Mouse (Mus musculus): ENCODE measurements around the gene Gpr108. TPM values are rescaled to one million over a fixed set of nuclear protein-coding genes. Genes with fewer than 3 reads are reported as not detected.

The Gpr108 gene
- total RNA-seq, 2 experiments from 2014 or later = 6.3 to 17.5 TPM

- no peak for ATAC-seq (replicated peaks; ENCODE audit: low FRiP score, poor library complexity, severe bottlenecking)
Observed at GRCm38 (mm10) chr17:57219167-57219883, 28.9 kb downstream of the Gpr108 start.

- no peak for ATAC-seq (replicated peaks; ENCODE audit: low FRiP score, poor library complexity, severe bottlenecking)
Observed at GRCm38 (mm10) chr17:57218335-57218900, 29.8 kb downstream of the Gpr108 start.

DNA sequence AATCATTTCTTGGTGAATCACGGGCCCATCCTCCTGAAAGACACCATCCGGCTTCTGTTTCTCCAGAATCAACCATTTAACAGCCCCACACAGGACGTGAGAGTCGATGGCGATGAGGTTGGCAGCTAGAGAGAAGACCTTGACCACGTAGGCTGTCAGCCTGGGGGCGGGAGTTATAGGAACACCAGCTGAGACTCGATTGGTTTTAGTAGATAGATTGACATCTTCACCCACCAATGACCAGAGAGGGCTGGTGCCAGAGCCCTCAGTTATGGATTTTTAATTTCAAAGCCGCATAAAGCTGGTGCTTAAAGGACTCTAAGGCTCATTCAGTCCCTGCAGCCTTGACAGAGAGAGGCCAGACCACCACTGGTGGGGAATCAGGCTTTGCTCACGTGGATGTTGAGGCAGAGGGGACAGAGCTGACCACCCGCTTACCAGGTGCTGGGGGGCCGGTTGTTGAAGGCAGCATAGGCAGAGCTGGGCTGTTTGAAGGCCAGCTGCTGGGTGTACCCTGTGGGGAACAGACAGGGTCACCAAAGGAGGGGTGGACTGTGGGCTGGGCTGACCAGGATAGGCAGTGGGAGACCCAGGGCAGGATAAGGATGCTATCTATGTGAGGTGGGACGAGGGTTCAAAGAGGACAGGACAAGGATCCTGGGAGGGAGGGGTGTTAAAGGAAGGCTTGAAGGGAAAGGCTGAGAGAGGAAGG, 33.4 kb downstream of the Gpr108 start:
- no peak for ATAC-seq (replicated peaks; ENCODE audit: low FRiP score, poor library complexity, severe bottlenecking)

GRCm38 (mm10) chr17:57211501-57211900, 36.7 kb downstream of the Gpr108 start:
- no peak for ATAC-seq (replicated peaks; ENCODE audit: low FRiP score, poor library complexity, severe bottlenecking)

- ATAC-seq (replicated peaks; ENCODE audit: low FRiP score, poor library complexity, severe bottlenecking) = no peak
Observed at GRCm38 (mm10) chr17:57209330-57209729, 38.9 kb downstream of the Gpr108 start.

DNA sequence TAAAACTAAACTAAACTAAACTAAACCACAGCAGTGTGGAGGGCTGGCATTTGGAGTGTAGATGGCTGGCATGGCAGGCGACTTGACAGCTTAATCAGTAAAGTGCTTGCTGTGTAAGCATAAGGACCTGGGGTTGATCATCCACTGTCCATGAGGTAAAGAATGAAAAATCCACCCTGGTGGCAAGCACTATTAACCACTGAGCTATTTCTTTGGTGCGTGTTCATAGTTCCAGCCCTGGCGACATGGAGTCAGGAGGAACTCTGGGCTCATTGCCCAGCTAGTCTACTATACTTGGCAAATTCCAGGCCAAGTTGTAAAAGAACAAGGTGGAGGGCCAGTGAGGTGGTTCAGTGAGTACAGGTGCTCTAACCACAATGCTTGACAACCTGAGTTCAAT, 40.3 kb downstream of the Gpr108 start:
- ATAC-seq (replicated peaks; ENCODE audit: low FRiP score, poor library complexity, severe bottlenecking) = no peak

GRCm38 (mm10) chr17:57201841-57202724, 46.2 kb downstream of the Gpr108 start:
- ATAC-seq (replicated peaks; ENCODE audit: low FRiP score, poor library complexity, severe bottlenecking) = no peak

DNA sequence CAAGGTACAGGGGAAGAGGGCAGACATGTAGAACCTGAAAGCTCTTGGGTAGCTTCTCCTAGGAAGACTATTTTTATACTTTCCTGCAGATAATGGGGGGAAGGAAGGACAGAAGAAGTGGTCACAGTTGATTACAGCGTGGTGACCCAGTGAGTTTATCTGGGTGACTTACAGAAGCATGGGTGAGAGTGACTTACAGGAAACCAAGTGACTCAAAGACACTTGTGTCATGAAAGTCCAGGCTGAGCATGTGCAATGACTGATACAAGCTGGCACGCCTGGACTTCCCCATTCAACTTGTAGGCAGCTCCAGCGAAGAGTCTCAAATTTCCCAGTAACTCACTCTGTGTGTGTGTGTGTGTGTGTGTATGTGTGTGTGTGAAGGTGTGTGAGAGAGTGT, 50.0 kb downstream of the Gpr108 start:
- ATAC-seq (replicated peaks; ENCODE audit: low FRiP score, poor library complexity, severe bottlenecking) = no peak

- no peak for ATAC-seq (replicated peaks; ENCODE audit: low FRiP score, poor library complexity, severe bottlenecking)
Observed at GRCm38 (mm10) chr17:57195326-57196010, 52.8 kb downstream of the Gpr108 start.

DNA sequence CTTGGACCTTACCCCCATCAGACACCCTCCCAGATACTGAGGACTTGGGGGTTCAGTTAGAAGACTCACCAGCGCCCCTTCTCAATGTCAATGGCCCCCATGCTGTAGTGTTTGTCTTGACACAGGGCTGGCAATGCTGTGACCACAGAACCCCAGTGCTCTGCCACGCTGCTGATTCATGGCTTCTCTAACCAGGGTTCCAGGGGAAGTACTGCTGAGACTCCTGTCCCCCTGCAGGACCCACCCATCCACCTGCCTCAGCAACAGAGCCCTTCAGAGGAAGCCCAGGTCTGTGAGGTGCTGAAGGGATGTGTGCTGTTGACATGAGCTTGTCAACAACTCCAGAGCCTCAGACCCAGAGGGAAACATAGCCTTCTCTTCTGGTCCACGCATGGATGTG, 53.5 kb downstream of the Gpr108 start:
- no peak for ATAC-seq (replicated peaks; ENCODE audit: low FRiP score, poor library complexity, severe bottlenecking)

GRCm38 (mm10) chr17:57194041-57194507, 54.2 kb downstream of the Gpr108 start, which contains the start of gene Tnfsf14:
Gene Tnfsf14 (minus strand): TSS chr17:57194177.
- no peak for ATAC-seq (replicated peaks; ENCODE audit: low FRiP score, poor library complexity, severe bottlenecking)

DNA sequence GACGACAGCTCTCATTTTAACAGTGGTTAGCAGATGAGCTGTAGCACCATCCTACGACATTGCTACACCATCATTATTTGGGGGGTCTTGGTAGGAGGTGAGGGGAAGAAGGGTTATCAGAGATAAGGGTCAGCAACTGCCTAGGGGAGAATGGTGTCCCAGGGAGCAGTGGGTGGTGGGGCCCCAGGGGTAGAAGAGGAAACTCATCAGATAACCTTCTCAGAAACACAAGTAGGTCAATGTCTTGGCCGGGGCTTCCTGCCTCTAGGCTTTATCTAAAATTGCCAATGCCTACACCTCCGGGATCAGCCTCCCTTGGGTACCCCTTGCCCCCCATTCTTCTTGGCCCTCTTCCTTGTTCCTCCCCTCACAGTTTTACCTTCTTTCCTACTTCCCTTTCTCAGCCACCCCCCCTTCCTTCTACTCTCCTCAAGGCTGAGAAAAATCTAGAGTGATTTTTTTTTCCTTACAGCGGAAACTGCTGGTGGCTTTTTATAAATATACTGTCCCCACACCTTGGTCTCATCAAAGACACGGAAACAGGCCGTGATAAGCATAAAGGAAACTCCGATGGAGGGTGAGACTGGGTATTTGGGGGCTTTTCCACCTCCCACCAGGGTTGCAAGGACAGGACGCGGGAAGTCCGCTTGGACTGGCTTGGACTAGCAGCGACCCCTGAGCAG, 59.6 kb downstream of the Gpr108 start:
- no peak for ATAC-seq (replicated peaks; ENCODE audit: low FRiP score, poor library complexity, severe bottlenecking)

DNA sequence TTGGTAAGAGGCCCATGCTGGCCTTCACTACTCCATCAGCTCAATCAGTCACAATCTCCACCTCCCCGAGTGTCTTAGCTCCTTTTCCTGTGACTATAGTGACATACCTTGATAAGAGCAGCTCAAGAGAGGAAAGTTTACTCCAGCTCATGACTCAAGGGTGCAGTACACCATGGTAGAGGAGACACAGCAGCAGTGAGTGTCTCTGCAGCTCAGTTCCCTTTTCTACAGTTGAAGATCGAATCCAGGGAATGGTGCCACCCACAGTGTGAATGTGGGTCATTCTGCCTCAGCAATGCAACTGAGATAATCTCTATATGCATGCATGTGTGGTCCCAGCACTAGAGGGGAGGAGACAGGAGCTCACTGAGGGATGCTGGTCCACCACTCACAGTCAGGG, 62.6 kb downstream of the Gpr108 start:
- no peak for ATAC-seq (replicated peaks; ENCODE audit: low FRiP score, poor library complexity, severe bottlenecking)

Other genes with a start within 250 kb of the Gpr108 start
- gene Pspn, start 248.4 kb downstream of the Gpr108 start, total RNA-seq (2015; ENCODE audit: low replicate concordance) = not detected in 2 replicates
- gene Pspn, start 248.4 kb downstream of the Gpr108 start, total RNA-seq (2017; ENCODE audit: low replicate concordance) = 1.5 TPM in 1 of 2 replicates, not detected in the other
- 18.3 and 33.9 TPM in 2 replicates for gene Gtf2f1, start 237.2 kb downstream of the Gpr108 start, total RNA-seq (2015; ENCODE audit: low replicate concordance)
- 34.3 and 59.5 TPM in 2 replicates for gene Gtf2f1, start 237.2 kb downstream of the Gpr108 start, total RNA-seq (2017; ENCODE audit: low replicate concordance)
- gene Gm17949, start 237.0 kb downstream of the Gpr108 start, total RNA-seq (2015; ENCODE audit: low replicate concordance) = not detected in 2 replicates
- not detected in 2 replicates for gene Gm17949, start 237.0 kb downstream of the Gpr108 start, total RNA-seq (2017; ENCODE audit: low replicate concordance)
- gene Khsrp, start 216.9 kb downstream of the Gpr108 start, total RNA-seq (2015; ENCODE audit: low replicate concordance) = 32.9 and 37.6 TPM in 2 replicates
- gene Khsrp, start 216.9 kb downstream of the Gpr108 start, total RNA-seq (2017; ENCODE audit: low replicate concordance) = 29.8 and 34.2 TPM in 2 replicates
- gene Slc25a41, start 206.8 kb downstream of the Gpr108 start, total RNA-seq (2015; ENCODE audit: low replicate concordance) = not detected in 2 replicates
- not detected in 2 replicates for gene Slc25a41, start 206.8 kb downstream of the Gpr108 start, total RNA-seq (2017; ENCODE audit: low replicate concordance)
- gene Crb3, start 189.3 kb downstream of the Gpr108 start, total RNA-seq (2015; ENCODE audit: low replicate concordance) = not detected in 2 replicates
- not detected in 2 replicates for gene Crb3, start 189.3 kb downstream of the Gpr108 start, total RNA-seq (2017; ENCODE audit: low replicate concordance)
- 2.9 and 3.3 TPM in 2 replicates for gene Slc25a23, start 188.6 kb downstream of the Gpr108 start, total RNA-seq (2015; ENCODE audit: low replicate concordance)
- gene Slc25a23, start 188.6 kb downstream of the Gpr108 start, total RNA-seq (2017; ENCODE audit: low replicate concordance) = 1.2 and 4.7 TPM in 2 replicates
- 16.7 and 25.0 TPM in 2 replicates for gene Dennd1c, start 169.9 kb downstream of the Gpr108 start, total RNA-seq (2015; ENCODE audit: low replicate concordance)
- gene Dennd1c, start 169.9 kb downstream of the Gpr108 start, total RNA-seq (2017; ENCODE audit: low replicate concordance) = 2.4 and 7.2 TPM in 2 replicates
- gene Tubb4a, start 160.7 kb downstream of the Gpr108 start, total RNA-seq (2015; ENCODE audit: low replicate concordance) = not detected in 2 replicates
- 0.14 TPM in 1 of 2 replicates, not detected in the other for gene Tubb4a, start 160.7 kb downstream of the Gpr108 start, total RNA-seq (2017; ENCODE audit: low replicate concordance)
- not detected in 2 replicates for gene Tnfsf9, start 143.1 kb downstream of the Gpr108 start, total RNA-seq (2015; ENCODE audit: low replicate concordance)
- gene Tnfsf9, start 143.1 kb downstream of the Gpr108 start, total RNA-seq (2017; ENCODE audit: low replicate concordance) = not detected in 2 replicates
- gene Cd70, start 98.7 kb downstream of the Gpr108 start, total RNA-seq (2015; ENCODE audit: low replicate concordance) = not detected in 2 replicates
- not detected in 2 replicates for gene Cd70, start 98.7 kb downstream of the Gpr108 start, total RNA-seq (2017; ENCODE audit: low replicate concordance)
- 1.5 TPM in 1 of 2 replicates, not detected in the other for gene Tnfsf14, start 54.3 kb downstream of the Gpr108 start, total RNA-seq (2015; ENCODE audit: low replicate concordance)
- gene Tnfsf14, start 54.3 kb downstream of the Gpr108 start, total RNA-seq (2017; ENCODE audit: low replicate concordance) = 1.5 and 2.0 TPM in 2 replicates
- gene C3, start 20.3 kb downstream of the Gpr108 start, total RNA-seq (2015; ENCODE audit: low replicate concordance) = 214 and 227 TPM in 2 replicates
- 74.9 and 158 TPM in 2 replicates for gene C3, start 20.3 kb downstream of the Gpr108 start, total RNA-seq (2017; ENCODE audit: low replicate concordance)
- 0.42 and 3.1 TPM in 2 replicates for gene Trip10, start 1.0 kb upstream of the Gpr108 start, total RNA-seq (2015; ENCODE audit: low replicate concordance)
- gene Trip10, start 1.0 kb upstream of the Gpr108 start, total RNA-seq (2017; ENCODE audit: low replicate concordance) = 1.8 and 5.5 TPM in 2 replicates
- 22.9 and 30.5 TPM in 2 replicates for gene Vav1, start 30.7 kb upstream of the Gpr108 start, total RNA-seq (2015; ENCODE audit: low replicate concordance)
- 38.3 and 38.8 TPM in 2 replicates for gene Vav1, start 30.7 kb upstream of the Gpr108 start, total RNA-seq (2017; ENCODE audit: low replicate concordance)
- gene Adgre1, start 110.2 kb upstream of the Gpr108 start, total RNA-seq (2015; ENCODE audit: low replicate concordance) = 24.2 and 34.1 TPM in 2 replicates
- 19.7 and 26.8 TPM in 2 replicates for gene Adgre1, start 110.2 kb upstream of the Gpr108 start, total RNA-seq (2017; ENCODE audit: low replicate concordance)